Mouse (Mus musculus) CD4-positive helper T cell, adult 2 months (primary cell): Measurements from ENCODE around the gene Cd36.

ENCODE experiments used
- DNase-seq: peaks from one replicate; pipeline ENCODE4 v3.0.0-alpha.2; 2012; ENCODE audit warnings: low read depth, missing footprints, low spot score

Cd36 gene

GRCm38 (mm10) chr5:17858399-17858798 is 30.2 kb downstream of the Cd36 start:
- no peak for DNase-seq

GRCm38 (mm10) chr5:17857871-17858270 is 30.7 kb downstream of the Cd36 start:
- DNase-seq: no peak

- no peak for DNase-seq
Observed at GRCm38 (mm10) chr5:17857262-17857661, 31.3 kb downstream of the Cd36 start.

GRCm38 (mm10) chr5:17854127-17854923 is 34.3 kb downstream of the Cd36 start:
- no peak for DNase-seq

- no peak for DNase-seq
Observed at GRCm38 (mm10) chr5:17850582-17850981, 38.0 kb downstream of the Cd36 start.

- no peak for DNase-seq
Observed at GRCm38 (mm10) chr5:17849582-17849981, 39.0 kb downstream of the Cd36 start.

GRCm38 (mm10) chr5:17848733-17849132 is 39.9 kb downstream of the Cd36 start:
- no peak for DNase-seq

- DNase-seq: no peak
Observed at GRCm38 (mm10) chr5:17848267-17848666, 40.3 kb downstream of the Cd36 start.

GRCm38 (mm10) chr5:17843921-17844320 is 44.7 kb downstream of the Cd36 start:
- no peak for DNase-seq

GRCm38 (mm10) chr5:17843316-17843715 is 45.3 kb downstream of the Cd36 start:
- no peak for DNase-seq

- DNase-seq: no peak
Observed at GRCm38 (mm10) chr5:17842111-17842729, 46.4 kb downstream of the Cd36 start.

- no peak for DNase-seq
Observed at GRCm38 (mm10) chr5:17839549-17839948, 49.1 kb downstream of the Cd36 start.

GRCm38 (mm10) chr5:17836408-17836807 is 52.2 kb downstream of the Cd36 start:
- DNase-seq: no peak

- DNase-seq: no peak
Observed at GRCm38 (mm10) chr5:17835302-17836097, 53.1 kb downstream of the Cd36 start.

GRCm38 (mm10) chr5:17833797-17834196 is 54.8 kb downstream of the Cd36 start:
- DNase-seq: no peak

GRCm38 (mm10) chr5:17830536-17830935 is 58.1 kb downstream of the Cd36 start:
- DNase-seq: no peak

- no peak for DNase-seq
Observed at GRCm38 (mm10) chr5:17828713-17829544, 59.7 kb downstream of the Cd36 start.

- DNase-seq: no peak
Observed at GRCm38 (mm10) chr5:17821395-17821794, 67.2 kb downstream of the Cd36 start.

GRCm38 (mm10) chr5:17820239-17820999 is 68.2 kb downstream of the Cd36 start:
- no peak for DNase-seq

GRCm38 (mm10) chr5:17816170-17816569 is 72.4 kb downstream of the Cd36 start:
- DNase-seq: peak; percentile 5

- DNase-seq: no peak
Observed at GRCm38 (mm10) chr5:17810336-17810735, 78.3 kb downstream of the Cd36 start.
